Mouse (Mus musculus) adrenal gland, postnatal 25 days (tissue): Measurements from ENCODE around the gene 1110002E22Rik. TPM values are rescaled to one million over a fixed set of nuclear protein-coding genes. Genes with fewer than 3 reads are reported as not detected.

ENCODE experiments used
- DNase-seq: peaks from one replicate; pipeline ENCODE4 v3.0.0; 2021; ENCODE audit warnings: mixed read lengths
- total RNA-seq: library from RNA; stranded (reverse); gene quantifications from 2 replicates; pipeline ENCODE4 v1.2.3, GENCODE M21; 2021

Gene 1110002E22Rik
- total RNA-seq, 1 experiment from 2014 or later = 0.09 TPM

DNA sequence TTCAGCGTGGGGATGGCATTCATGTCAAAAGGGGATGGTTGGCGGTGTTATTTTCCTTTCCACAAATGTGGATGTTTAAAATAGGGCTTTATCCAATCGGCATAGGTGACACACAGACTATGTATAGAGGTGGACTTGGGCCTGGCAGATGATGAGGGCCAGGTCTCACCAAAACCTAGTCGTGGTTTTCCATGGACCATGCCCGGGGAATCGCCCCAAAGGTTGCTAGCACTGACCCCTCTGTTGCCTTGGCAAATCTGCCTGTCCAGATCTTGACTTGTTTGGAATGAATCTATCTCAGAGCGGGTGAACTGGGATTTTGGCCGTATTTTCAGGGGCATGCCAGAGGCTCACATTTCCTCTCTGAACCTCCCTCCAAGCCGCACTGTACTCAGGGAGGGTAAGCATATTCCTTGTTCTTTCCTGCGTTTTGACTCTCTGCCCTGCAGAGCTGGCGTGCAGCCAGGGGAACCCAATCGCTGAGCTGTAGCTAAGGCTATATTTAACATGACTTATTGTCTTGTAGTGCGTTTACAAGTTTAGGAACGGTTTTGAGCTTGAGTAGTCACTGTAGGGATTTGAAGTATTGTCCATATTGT, 1.0 kb upstream of the 1110002E22Rik start:
- peak; percentile 80 for DNase-seq

DNA sequence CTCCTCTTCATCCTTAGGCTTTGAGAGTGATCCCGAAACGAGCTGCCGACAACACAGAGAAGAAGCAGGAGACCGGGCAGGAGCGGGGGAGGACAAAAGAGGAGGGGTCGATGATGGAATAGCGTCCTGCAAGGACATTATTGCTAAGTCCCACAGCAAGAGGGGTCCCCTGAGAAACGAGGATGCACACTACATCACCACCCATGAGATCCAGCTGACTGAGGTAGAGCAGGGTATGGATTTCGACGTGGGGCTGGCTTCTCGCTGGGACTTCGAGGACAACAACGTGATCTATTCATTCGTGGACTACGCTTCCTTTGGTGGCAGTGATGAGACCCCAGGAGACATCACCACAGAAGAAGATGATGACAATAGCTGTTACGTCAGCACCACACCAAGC, 1.1 kb downstream of the 1110002E22Rik start:
- DNase-seq = no peak

DNA sequence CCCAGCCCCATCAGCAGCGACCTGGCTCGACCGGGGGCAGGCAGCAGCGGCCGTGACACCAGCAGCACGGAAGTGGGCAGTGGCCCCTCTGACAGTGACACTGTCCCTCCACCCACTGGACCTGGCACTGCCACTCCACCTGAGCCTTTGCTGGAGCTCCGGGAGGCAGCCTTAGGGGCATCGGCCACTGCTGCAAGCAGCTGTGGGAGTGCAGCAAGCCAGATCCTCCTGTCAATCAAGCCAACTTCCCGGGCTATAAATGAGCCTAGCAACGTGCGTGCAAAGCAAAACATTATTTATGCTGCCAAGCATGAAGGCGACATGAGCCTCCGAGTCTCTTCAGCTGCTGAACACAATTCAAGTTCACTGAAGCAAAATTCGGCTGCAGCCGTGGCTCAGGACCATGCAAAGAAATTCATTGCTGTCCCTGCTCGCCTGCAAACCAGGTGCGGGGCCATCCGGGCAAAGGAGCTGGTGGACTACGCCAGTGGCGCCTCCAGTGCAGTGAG, 1.6 kb downstream of the 1110002E22Rik start:
- no peak for DNase-seq

- no peak for DNase-seq
These were observed 2.4 kb downstream of the 1110002E22Rik start, which contains the start of gene Gm5105 for GRCm38 (mm10) chr3:138067288-138067687. TSS of gene Gm5105 (minus strand) at chr3:138067388.

DNA sequence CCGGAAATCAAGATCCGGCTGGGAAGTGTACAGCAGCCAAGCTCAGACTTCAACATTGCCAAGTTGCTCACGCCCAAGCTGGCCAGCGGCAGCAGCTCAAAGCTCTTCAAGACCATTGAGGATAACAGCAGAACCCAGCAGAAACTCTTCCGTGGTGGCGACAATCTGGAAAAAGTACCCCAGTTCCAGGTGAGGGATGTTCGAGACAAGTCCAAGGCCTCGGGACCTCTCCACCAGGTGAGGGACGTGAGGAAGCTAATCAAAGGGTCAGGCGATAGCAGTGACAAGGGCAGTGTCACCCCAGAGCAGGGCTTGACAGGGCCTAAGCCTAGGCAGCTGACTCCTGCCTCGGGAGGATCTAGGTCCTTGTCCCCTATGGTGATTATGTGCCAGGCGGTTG, 3.3 kb downstream of the 1110002E22Rik start:
- DNase-seq = no peak

DNA sequence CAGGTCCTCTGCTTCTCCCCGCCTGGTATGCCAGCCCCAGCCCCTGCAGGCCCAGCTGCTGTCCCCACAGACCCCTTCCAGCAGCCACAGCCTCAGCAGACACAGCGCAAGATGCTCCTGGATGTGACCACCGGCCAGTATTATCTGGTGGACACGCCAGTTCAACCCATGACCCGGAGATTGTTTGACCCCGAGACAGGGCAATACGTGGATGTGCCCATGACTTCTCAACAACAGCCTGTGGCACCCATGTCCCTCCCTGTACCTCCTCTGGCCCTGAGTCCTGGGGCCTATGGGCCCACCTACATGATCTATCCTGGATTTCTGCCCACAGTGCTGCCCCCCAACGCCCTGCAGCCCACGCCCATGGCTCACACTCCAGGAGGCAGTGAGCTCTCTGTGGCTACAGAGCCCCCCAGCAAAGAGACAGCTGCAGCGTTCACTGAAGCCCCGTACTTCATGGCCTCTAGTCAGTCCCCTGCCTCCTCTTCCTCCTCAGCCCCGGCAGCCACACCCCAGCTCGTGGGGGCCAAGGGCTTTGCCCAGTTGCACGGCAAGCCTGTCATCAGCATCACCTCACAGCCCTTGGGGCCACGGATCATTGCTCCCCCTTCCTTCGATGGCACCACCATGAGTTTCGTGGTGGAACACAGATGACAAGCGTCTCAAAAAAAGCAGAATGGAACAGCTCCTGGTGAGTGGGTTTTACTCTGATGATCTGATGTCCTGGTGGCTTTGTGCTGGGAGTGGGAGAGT, 5.1 kb downstream of the 1110002E22Rik start:
- DNase-seq = no peak

GRCm38 (mm10) chr3:138071004-138071403, 6.2 kb downstream of the 1110002E22Rik start:
- DNase-seq = no peak

- no peak for DNase-seq
These were observed 6.7 kb downstream of the 1110002E22Rik start for GRCm38 (mm10) chr3:138071476-138072073.

- DNase-seq = no peak
These were observed 9.4 kb downstream of the 1110002E22Rik start for GRCm38 (mm10) chr3:138074214-138074613.

DNA sequence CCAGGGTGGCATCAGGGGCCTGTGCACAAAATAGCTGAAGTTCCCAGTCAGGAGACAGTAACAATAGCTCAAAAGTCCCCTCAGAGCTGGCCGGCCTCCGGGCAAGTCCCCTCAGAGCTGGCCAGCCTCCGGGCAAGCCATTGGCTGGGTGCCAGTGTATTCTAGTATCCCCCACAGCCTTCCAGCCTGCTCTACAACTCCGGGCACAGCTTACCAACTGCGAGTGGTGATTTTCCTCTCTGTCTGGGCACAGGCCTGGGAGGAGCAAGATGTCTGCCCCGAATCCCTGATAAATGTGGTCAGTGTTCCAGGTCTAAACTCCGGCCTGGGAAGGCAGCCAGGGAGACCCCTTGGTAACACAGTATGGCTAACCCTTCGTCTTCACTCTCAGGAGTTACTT, 10.4 kb downstream of the 1110002E22Rik start:
- DNase-seq = peak; percentile 16

DNA sequence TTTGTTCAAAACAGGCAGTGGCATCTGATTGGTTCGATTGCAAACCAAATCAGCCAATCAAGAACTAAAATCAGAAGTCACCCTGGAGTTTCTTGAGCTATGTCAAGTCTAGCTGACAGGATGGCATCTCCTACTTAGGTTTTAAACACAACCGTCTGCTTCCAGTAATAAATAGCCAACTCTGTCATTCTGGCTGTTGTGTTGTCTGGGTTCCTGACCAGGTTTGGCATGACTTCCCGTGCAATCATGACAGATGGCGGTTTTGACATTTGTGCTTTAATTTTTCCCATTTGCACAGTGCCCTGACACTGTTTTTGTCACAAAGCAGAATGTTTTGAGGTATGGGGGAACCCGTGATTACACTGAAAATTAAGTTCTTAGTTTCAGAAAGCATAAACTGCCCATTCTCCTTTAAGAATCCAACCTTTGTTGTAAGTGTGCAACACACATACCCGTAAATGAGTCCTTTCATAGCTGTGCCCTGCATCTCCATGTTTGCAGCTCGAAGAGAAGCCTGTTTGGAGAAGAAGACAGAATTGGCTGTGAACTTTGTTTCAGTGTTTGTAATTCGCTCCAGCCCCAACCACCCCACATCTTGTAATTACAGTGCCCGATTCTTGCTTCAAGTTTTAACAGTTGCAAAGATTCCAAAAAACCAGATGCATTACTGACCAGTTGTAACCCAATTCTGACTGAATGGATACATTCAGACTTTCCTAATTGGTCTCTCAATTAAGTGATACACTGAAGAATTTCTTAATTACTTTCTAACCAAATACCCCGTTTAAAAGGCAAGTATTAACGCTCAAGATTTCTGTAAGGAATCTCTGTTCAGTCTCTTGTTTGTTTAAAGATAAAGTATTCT, 12.9 kb downstream of the 1110002E22Rik start:
- no peak for DNase-seq

DNA sequence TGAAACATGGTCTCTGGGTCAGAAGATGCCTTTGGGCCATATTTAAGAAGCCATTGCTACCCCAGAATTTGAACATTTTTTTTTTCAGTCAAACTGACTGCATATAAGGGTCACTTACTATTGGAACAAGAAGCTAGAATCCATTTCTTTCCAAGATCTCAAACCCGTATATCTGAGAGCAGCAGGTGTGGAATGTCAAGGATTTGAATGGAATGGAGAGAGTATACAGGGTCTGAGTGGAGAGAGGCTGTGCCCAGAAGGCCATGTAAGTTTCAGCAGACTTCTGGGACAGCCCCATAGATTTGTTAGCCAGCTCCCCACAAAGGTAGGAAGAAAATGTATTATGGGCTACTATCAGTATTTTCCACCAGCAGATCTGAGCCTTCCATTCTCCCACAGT, 13.8 kb downstream of the 1110002E22Rik start:
- DNase-seq = no peak

DNA sequence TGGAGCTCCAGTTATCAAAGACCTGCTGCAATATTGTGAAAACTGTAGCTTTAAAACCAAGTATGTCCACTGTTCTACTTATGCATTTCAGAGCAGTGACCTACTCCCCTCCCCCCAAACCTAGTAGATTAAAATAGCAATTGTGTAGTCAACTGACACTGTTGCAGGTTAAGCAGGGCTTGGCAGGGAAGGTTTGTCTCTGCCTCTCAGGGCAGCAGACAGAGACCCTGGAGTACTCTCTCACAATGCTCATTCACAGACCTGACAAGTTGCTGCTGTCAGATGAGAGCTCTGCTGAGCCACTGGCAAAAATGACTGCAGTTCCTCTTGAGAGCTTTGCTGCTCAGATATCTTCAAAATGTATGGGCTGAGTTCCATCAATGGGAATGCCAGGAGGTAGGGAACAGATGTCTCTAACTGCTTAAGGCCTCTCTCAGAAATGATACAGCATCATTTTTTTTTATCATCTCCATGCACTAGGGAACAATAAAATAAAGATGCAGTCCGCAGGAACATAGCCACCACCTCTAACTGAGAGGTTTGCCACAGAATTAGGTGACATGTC, 18.3 kb downstream of the 1110002E22Rik start:
- DNase-seq = no peak

DNA sequence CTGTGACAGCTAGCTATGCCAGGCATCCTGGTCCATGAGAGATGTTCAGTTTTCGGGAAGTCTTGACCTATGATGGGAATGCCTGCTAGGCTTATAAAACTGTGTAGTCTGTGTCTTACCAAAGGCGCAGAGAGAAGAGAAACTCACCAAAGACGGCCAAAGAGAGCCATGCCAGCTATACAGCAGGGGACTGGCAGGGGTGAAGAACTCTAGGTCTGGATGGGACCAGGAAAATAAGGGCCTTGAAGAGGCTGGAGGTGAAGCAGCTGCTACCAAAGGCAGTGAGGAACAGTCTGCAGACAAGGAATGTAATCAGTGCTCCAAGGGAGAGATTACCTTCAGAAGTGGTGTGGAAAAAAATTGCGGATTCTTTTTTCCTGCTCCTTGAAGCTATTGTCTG, 19.0 kb downstream of the 1110002E22Rik start:
- DNase-seq = no peak

GRCm38 (mm10) chr3:138095301-138095700, 30.4 kb downstream of the 1110002E22Rik start:
- DNase-seq = no peak

- DNase-seq = no peak
These were observed 30.9 kb downstream of the 1110002E22Rik start for GRCm38 (mm10) chr3:138095718-138096117.

- no peak for DNase-seq
These were observed 31.6 kb downstream of the 1110002E22Rik start for GRCm38 (mm10) chr3:138096263-138097028.

DNA sequence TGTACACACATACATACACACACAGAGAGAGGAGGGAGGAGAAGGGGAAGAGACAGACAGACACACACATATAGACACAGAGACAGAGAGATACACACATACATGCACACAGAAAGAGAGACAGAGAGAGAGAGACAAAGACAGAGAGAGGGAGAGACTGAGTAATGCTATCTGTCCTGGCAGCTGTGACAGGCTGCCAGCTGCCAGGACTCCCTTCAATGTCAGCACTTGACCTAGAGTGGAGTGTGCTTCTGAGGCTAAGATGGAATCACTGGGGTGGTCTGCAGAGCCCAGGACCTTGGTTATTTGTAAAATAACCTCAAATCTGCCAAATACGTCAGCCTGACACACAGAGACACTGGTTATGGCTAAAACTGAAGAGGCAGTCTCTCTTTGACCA, 32.9 kb downstream of the 1110002E22Rik start:
- no peak for DNase-seq

- DNase-seq = no peak
These were observed 37.1 kb downstream of the 1110002E22Rik start for GRCm38 (mm10) chr3:138101936-138102335.

GRCm38 (mm10) chr3:138103690-138104089, 38.8 kb downstream of the 1110002E22Rik start:
- no peak for DNase-seq

GRCm38 (mm10) chr3:138105056-138105455, 40.2 kb downstream of the 1110002E22Rik start:
- DNase-seq = peak; percentile 22
